Mouse (Mus musculus) Patski (cell line): ENCODE results near the gene Chst8. TPM values are rescaled to one million over a fixed set of nuclear protein-coding genes. Genes with fewer than 3 reads are reported as not detected.

Experiments used
- ATAC-seq: fragments of 100-300 bp; one replicate; pipeline ENCODE4 v1.8.0; 2021
- CTCF ChIA-PET: fragments of 350-600 bp; sonication (Branson Sonifier 250); formaldehyde crosslinking; loops from one replicate; lab custom pipeline; 2022; ENCODE audit warnings: inconsistent platforms; lab: Charles Lee
- POLR2A ChIA-PET: fragments of 350-600 bp; sonication (Branson Sonifier 250); formaldehyde crosslinking; loops from one replicate; lab custom pipeline; 2022; ENCODE audit warnings: antibody characterized with exemption, inconsistent platforms; lab: Charles Lee
- DNase-seq: peaks from one replicate; pipeline ENCODE4 v3.0.0-alpha.2; 2011; ENCODE audit warnings: low read depth, low spot score
- H3K27me3 ChIP-seq: fragments of 371-371 bp; one replicate; pipeline ENCODE4 v1.5.1; 2021
- CTCF ChIP-seq: fragments of 100-300 bp; IDR thresholded peaks from one replicate; pipeline ENCODE4 v1.5.1; 2021
- in situ Hi-C: fragments of 300-500 bp; cut with MboI; formaldehyde crosslinking; loops from 3 replicates; pipeline ENCODE4 v1.11.1; 2018; ENCODE audit warnings: low pct_unique_long_range_greater_than_20kb, mixed read lengths
- polyA plus RNA-seq: library from polyadenylated mRNA; unstranded; gene quantifications from one replicate; pipeline ENCODE4 v1.2.3, GENCODE M21; 2021

The Chst8 gene
- polyA plus RNA-seq, 1 experiment from 2014 or later: 2.2 TPM

DNA sequence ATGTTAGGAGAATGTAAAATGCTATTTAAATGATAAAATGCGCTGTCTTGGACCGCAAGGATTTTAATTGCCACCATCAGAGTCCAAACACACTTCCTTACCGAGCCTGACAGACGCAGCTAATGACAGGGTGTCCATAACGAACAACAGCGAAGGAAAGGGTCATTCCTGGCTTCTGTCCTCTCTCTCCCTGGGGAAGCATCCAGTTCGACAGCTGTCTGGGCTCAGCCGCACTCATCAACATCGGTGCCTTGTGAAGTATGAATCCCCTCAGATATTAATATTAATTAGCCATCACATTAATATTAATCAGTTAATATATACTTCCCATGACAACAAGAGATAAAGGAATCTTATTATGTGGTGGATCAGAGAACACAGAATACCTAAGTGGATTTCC, 117.6 kb downstream of the Chst8 start:
- no peaks in the 10 kb centered on the region for H3K27me3 ChIP-seq
- ATAC-seq (no peak), DNase-seq (no peak)
- in situ Hi-C loops: loop anchor here (25.0 kb wide), 1 partner anchor 317 kb away; no protein-coding TSS in a partner anchor
- ChIA-PET POLR2A (interaction anchor here (0.7 kb wide), 1 partner anchor 88 kb away, joined by 5 read pairs; no protein-coding TSS in a partner anchor), CTCF (interaction anchor here (1.6 kb wide), 1 partner anchor 24 kb away, joined by 5 read pairs; no protein-coding TSS in a partner anchor)
- TF ChIP-seq CTCF: no peak

GRCm38 (mm10) chr7:34693916-34694315, 118.6 kb downstream of the Chst8 start:
- ATAC-seq (no peak), DNase-seq (no peak)
- H3K27me3 ChIP-seq: no peaks in the 10 kb centered on the region
- in situ Hi-C loops: loop anchor here (25.0 kb wide), 1 partner anchor 318 kb away; no protein-coding TSS in a partner anchor
- POLR2A ChIA-PET: no interaction called here
- no peak for TF ChIP-seq CTCF
- CTCF ChIA-PET: no interaction called here

DNA sequence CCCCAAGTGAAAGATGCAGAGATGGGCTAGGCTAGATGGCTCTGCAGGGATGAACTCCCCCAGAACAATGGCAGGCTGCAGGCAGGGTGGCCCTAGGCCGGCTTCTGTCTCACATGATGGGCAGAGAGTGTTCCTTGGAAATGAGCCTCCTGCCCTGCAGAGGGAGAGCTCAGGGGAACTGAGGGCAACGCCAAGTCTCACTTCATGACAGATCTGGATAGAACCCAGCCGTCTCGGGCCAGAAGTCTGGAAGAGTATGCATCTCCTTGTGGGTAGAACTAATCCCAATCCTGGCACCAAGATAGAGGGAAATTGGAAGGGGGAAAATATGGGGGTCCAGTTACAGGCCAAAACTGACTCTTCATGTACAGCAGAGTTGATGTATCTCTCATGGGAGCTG, 119.4 kb downstream of the Chst8 start:
- ChIA-PET POLR2A (no interaction called here), CTCF (interaction anchor here (1.8 kb wide), 1 partner anchor 15 kb away, joined by 5 read pairs; no protein-coding TSS in a partner anchor)
- no peaks in the 10 kb centered on the region for H3K27me3 ChIP-seq
- in situ Hi-C loops: loop anchor here (25.0 kb wide), 1 partner anchor 319 kb away; no protein-coding TSS in a partner anchor
- no peak for DNase-seq
- no peak for TF ChIP-seq CTCF
- ATAC-seq: no peak

DNA sequence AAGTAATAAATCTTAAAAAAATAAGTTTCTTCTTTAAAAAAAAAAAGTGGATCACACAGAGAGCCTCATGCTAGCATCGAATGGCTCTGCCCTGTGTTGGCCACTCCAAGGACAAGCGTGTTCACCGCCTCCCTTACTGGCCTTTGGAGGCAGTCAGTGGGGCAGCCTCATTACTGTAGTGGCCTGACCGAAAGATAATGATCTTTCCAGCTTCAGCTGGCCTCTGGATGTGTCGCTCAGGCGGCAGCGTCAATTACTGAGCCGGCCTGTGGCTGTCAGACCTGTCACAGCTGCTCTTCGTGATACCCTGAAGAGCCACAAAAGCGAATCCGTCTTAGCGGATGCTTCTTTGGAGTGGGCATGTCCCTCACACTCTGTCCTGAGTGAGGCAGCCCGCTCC, 122.4 kb downstream of the Chst8 start:
- POLR2A ChIA-PET: no interaction called here
- CTCF ChIA-PET: interaction anchor here (1.5 kb wide), 1 partner anchor 9 kb away, joined by 5 read pairs; no protein-coding TSS in a partner anchor
- no peaks in the 10 kb centered on the region for H3K27me3 ChIP-seq
- DNase-seq (no peak), ATAC-seq (no peak)
- no peak for TF ChIP-seq CTCF
- in situ Hi-C loops: loop anchor here (25.0 kb wide), 1 partner anchor 322 kb away; no protein-coding TSS in a partner anchor

DNA sequence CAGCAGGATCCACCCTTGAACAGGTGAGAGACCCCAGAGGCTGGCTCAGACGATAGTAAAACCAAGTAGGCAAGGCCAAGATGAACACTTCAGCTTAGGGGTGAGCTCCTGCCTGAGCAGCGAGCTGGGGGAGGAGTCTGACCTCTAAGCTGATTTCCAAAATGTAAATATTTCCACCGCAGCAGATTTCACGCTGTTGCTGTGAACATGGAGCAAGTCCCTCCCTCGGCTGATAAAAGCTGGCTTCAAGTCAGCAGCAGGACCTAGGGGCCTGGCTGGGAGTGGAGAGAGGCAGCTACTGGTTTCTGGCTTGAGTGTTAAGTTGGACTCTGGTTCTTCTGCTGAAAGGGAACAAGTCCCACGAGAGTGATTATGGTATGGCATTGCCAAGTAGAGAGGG, 123.5 kb downstream of the Chst8 start:
- ATAC-seq (no peak), DNase-seq (no peak)
- TF ChIP-seq CTCF: no peak
- POLR2A ChIA-PET: no interaction called here
- CTCF ChIA-PET: no interaction called here
- H3K27me3 ChIP-seq: peaks cover 7% of the 10 kb centered on the region
- in situ Hi-C loops: loop anchor here (25.0 kb wide), 1 partner anchor 323 kb away; no protein-coding TSS in a partner anchor

DNA sequence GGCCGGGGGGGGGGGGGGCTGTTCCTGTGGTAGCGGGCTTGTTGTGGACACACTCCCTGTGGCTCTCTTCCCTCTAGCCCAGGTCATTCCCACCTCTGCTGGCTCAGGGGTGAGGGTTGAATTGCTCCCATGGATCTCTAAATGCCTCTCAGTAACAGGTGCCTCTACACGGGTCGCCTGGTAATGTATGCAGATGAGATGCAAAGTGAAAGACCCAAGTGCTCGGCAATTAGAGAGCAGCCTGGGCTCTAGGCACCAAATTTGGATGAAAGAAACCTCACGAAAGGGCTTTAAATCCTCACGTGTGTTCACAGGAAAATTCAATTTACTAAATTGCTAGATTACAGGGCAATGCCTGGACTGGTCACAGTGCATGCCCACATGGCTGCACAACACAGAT, 126.7 kb downstream of the Chst8 start:
- no peak for TF ChIP-seq CTCF
- peaks cover 8% of the 10 kb centered on the region for H3K27me3 ChIP-seq
- ATAC-seq (no peak), DNase-seq (no peak)
- in situ Hi-C loops: loop anchor here (25.0 kb wide), 1 partner anchor 326 kb away; no protein-coding TSS in a partner anchor
- ChIA-PET CTCF (interaction anchor here (0.6 kb wide), 1 partner anchor 10 kb away, joined by 3 read pairs; no protein-coding TSS in a partner anchor), POLR2A (no interaction called here)

- in situ Hi-C loops: loop anchor here (25.0 kb wide), 1 partner anchor 327 kb away; no protein-coding TSS in a partner anchor
- H3K27me3 ChIP-seq: peaks cover 8% of the 10 kb centered on the region
- ChIA-PET CTCF (interaction anchor here (0.6 kb wide), 1 partner anchor 10 kb away, joined by 3 read pairs; no protein-coding TSS in a partner anchor), POLR2A (no interaction called here)
- no peak for TF ChIP-seq CTCF
- no peak for DNase-seq
- no peak for ATAC-seq
These were observed 127.3 kb downstream of the Chst8 start for GRCm38 (mm10) chr7:34685176-34685575.

GRCm38 (mm10) chr7:34680771-34681421, 131.6 kb downstream of the Chst8 start:
- H3K27me3 ChIP-seq: peaks cover 10% of the 10 kb centered on the region
- POLR2A ChIA-PET: interaction anchor here (1.2 kb wide), 1 partner anchor 38 kb away, joined by 3 read pairs; no protein-coding TSS in a partner anchor
- DNase-seq: no peak
- in situ Hi-C loops: loop anchor here (25.0 kb wide), 1 partner anchor 331 kb away; no protein-coding TSS in a partner anchor
- no peak for TF ChIP-seq CTCF
- CTCF ChIA-PET: interaction anchor here (1.2 to 1.4 kb wide), 2 partner anchors 9 to 43 kb away, joined by 3 to 5 read pairs; no protein-coding TSS in a partner anchor
- no peak for ATAC-seq

DNA sequence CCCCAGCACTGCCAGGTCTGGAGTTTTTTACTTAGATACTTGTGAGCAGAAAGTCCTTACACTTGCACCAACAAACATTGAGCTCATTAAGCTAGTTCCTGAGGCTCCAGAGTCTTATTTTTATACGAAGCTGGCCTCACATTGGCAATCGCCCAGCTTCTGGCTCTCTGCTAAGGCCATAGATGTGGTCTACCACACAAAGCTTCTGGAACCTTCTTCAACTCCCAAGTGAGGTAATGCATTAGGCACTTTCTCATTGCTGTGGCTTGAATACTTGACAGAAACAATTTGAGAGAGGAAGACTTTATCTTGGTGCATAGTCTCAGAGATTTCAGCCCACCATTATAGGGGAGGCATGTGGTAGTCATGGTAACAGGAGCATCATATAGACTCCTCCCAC, 132.6 kb downstream of the Chst8 start:
- POLR2A ChIA-PET: interaction anchor here (1.2 kb wide), 1 partner anchor 39 kb away, joined by 3 read pairs; no protein-coding TSS in a partner anchor
- TF ChIP-seq CTCF: no peak
- ATAC-seq: no peak
- CTCF ChIA-PET: interaction anchor here (1.2 to 1.4 kb wide), 3 partner anchors 11 to 44 kb away, joined by 3 to 4 read pairs (median 3); no protein-coding TSS in a partner anchor
- in situ Hi-C loops: loop anchor here (5.0 to 25.0 kb wide), 3 partner anchors 42 to 492 kb away; no protein-coding TSS in a partner anchor
- DNase-seq: no peak
- H3K27me3 ChIP-seq: peaks cover 17% of the 10 kb centered on the region

- ChIA-PET POLR2A (no interaction called here), CTCF (interaction anchor here (0.6 to 4.5 kb wide), 9 partner anchors 9 to 495 kb away, joined by 3 to 32 read pairs (median 3); no protein-coding TSS in a partner anchor)
- DNase-seq: no peak
- in situ Hi-C loops: loop anchor here (5.0 to 25.0 kb wide), 3 partner anchors 46 to 496 kb away; no protein-coding TSS in a partner anchor
- peak; percentile 15 for ATAC-seq
- peak; percentile 90 for TF ChIP-seq CTCF
- H3K27me3 ChIP-seq: peaks cover 9% of the 10 kb centered on the region
These were observed 136.5 kb downstream of the Chst8 start for GRCm38 (mm10) chr7:34675831-34676514.
